Mouse (Mus musculus) thymus, adult 2 months (tissue): ENCODE results near the gene Celsr3. TPM values are rescaled to one million over a fixed set of nuclear protein-coding genes. Genes with fewer than 3 reads are reported as not detected.

Experiments used
- DNase-seq: peaks from one replicate; pipeline ENCODE4 v3.0.0; 2021
- H3K27ac ChIP-seq: fragments of 200-500 bp; 2 replicates; pipeline ENCODE4 v1.5.1; 2012; ENCODE audit warnings: low read length, control low read depth; ENCODE audit not compliant: control insufficient read depth, insufficient read depth
- H3K27me3 ChIP-seq: fragments of 200-500 bp; 2 replicates; pipeline ENCODE4 v1.6.1; 2012; ENCODE audit warnings: mild to moderate bottlenecking, low read length, moderate library complexity, mixed read lengths; ENCODE audit not compliant: control insufficient read depth, insufficient read depth
- H3K36me3 ChIP-seq: fragments of 200-500 bp; 2 replicates; pipeline ENCODE4 v1.6.1; 2012; ENCODE audit warnings: mild to moderate bottlenecking, low read length, moderate library complexity; ENCODE audit not compliant: control insufficient read depth, insufficient read depth
- H3K4me1 ChIP-seq: fragments of 200-500 bp; replicated peaks from 2 replicates; pipeline ENCODE4 v1.6.1; 2012; ENCODE audit warnings: low read length; ENCODE audit not compliant: control insufficient read depth, insufficient read depth
- H3K4me3 ChIP-seq: fragments of 200-500 bp; 2 replicates; pipeline ENCODE4 v1.5.1; 2012; ENCODE audit warnings: mild to moderate bottlenecking, low read length, control low read depth, moderate library complexity; ENCODE audit not compliant: control insufficient read depth, insufficient read depth
- CTCF ChIP-seq: fragments of 200-500 bp; IDR thresholded peaks from 2 replicates; pipeline ENCODE4 v1.5.1; 2012; ENCODE audit warnings: mild to moderate bottlenecking, control low read depth, low read length, moderate library complexity, borderline replicate concordance; ENCODE audit not compliant: control insufficient read depth, poor library complexity, insufficient read depth; ENCODE audit errors: extremely low read depth
- POLR2A ChIP-seq: fragments of 200-500 bp; IDR thresholded peaks from 2 replicates; pipeline ENCODE4 v1.6.1; 2012; ENCODE audit warnings: mild to moderate bottlenecking, low read length, control low read depth, moderate library complexity; ENCODE audit not compliant: control insufficient read depth, poor library complexity, insufficient read depth; ENCODE audit errors: extremely low read depth
- WGBS: fragments of 180-500 bp; shearing (Covaris S2); methylation state at CpG from one replicate; pipeline ENCODE4 v1.1.7; 2018; 5-methylcytosine and 5-hydroxymethylcytosine counted together
- polyA plus RNA-seq: library from polyadenylated mRNA; depleted of rRNA; stranded (reverse); fragments of >200 nt; gene quantifications from 2 replicates; pipeline ENCODE4 v1.2.3, GENCODE M21; 2012

Gene Celsr3
- polyA plus RNA-seq, 1 experiment, result 0.26 TPM

DNA sequence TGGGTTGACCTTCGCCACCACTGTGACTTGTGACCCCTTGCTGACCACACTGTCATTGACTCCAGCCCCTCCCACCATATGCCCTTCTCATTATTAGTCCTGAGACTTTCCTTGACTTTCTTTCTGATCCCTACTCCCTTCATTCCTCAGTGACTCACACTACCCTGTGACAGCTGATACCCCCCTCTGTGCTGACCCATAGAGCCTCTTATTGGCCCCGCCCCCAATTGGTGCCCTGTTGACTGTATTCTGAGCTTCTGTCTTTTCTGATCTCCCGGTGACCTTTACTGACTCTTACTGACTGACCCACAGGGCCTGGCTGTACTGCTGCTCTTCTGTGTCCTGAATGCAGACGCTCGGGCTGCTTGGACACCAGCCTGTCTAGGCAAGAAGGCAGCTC is 19.3 kb downstream of the Celsr3 start:
- Histone ChIP-seq H3K27me3 (no peaks in the 10 kb centered on the region), H3K27ac (no peak overlapping the region), H3K4me1 (no peaks in the 10 kb centered on the region), H3K36me3 (no peaks in the 10 kb centered on the region), H3K4me3 (no peak overlapping the region)
- no peak for DNase-seq
- TF ChIP-seq CTCF (no peak), POLR2A (no peak)
- 87% methylated on average over 5 of the region's 5 CpGs for WGBS

GRCm38 (mm10) chr9:108847374-108847773 is 21.3 kb downstream of the Celsr3 start:
- no peak for DNase-seq
- Histone ChIP-seq H3K27me3 (no peaks in the 10 kb centered on the region), H3K27ac (no peak overlapping the region), H3K4me3 (no peak overlapping the region), H3K36me3 (no peaks in the 10 kb centered on the region), H3K4me1 (no peaks in the 10 kb centered on the region)
- 86% methylated on average over 4 of the region's 4 CpGs for WGBS
- TF ChIP-seq CTCF, result no peak
- no peak for TF ChIP-seq POLR2A

DNA sequence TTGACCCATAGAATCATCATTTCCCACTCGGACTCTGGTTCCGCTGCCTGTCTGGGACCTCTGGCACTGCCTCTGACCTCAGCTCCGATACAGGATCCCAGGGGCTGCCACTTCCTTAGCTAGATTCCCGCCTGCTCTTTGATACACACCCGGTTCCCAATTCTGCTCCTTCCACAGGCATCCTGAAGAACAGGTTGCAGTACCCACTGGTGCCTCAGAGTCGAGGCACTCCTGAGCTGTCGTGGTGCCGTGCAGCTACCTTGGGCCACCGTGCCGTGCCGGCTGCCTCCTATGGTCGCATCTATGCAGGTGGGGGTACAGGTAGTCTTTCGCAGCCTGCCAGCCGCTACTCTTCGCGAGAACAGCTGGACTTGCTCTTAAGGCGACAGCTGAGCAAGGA is 22.3 kb downstream of the Celsr3 start:
- H3K27me3 ChIP-seq, result no peaks in the 10 kb centered on the region
- no peak for DNase-seq
- H3K4me1 ChIP-seq, result peaks cover under 1% of the 10 kb centered on the region
- TF ChIP-seq POLR2A (no peak), CTCF (no peak)
- H3K36me3 ChIP-seq, result no peaks in the 10 kb centered on the region
- H3K4me3 ChIP-seq, result no peak overlapping the region
- no peak overlapping the region for H3K27ac ChIP-seq
- WGBS, result 82% methylated on average over 17 of the region's 17 CpGs

- H3K4me3 ChIP-seq, result peak within 1 kb of the TSS; percentile 90
- peaks cover 4% of the 10 kb centered on the region for H3K4me1 ChIP-seq
- no peaks in the 10 kb centered on the region for H3K27me3 ChIP-seq
Measured at GRCm38 (mm10) chr9:108852976-108853375, 26.9 kb downstream of the Celsr3 start, which contains the start of gene Slc26a6. Gene Slc26a6, plus strand, starts transcription at chr9:108853283.

DNA sequence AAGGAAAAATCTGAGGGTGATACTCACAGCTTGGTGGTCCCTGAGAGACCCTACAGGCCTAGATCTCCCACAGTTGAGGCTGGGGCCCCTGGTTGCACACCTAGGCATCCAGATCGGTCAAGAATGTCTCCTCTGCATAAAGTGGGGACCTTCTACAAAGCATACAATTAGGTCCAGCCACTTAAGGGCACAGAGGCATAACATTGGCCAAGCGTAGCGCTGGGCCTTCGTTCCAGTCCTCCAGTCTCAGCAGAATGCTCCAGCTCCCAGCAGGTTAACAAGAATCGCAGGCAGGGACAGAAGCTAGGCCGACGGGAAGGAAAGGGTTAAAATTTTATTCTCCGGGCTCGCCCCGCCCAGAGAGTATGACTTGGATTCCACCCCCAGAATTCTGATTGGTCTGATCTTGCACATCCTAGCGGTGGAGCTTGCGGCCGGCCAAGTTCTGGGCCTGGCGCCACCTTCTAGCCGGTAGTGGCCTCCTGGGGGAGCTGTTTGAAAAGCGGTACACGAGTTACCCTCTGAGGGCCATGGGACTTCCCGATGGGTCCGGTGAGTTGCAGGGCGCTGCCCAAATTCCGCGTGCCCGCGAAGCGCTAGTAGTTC is 27.6 kb downstream of the Celsr3 start:
- peaks cover 4% of the 10 kb centered on the region for H3K4me1 ChIP-seq
- peak; percentile 36; the same call in 1 of the 2 replicates for TF ChIP-seq POLR2A
- TF ChIP-seq CTCF, result peak; percentile 78
- DNase-seq, result peak; percentile 87
- peak overlapping the region; percentile 90 for H3K4me3 ChIP-seq
- H3K36me3 ChIP-seq, result no peaks in the 10 kb centered on the region
- no peaks in the 10 kb centered on the region for H3K27me3 ChIP-seq
- 4% methylated on average over 25 of the region's 25 CpGs for WGBS
- H3K27ac ChIP-seq, result peak overlapping the region; percentile 17; the same call in 1 of the 2 replicates

More at GRCm38 (mm10) chr9:108852976-108853375, 26.9 kb downstream of the Celsr3 start, which contains the start of gene Slc26a6:
- Histone ChIP-seq H3K27ac (peak within 1 kb of the TSS; percentile 17; the same call in 1 of the 2 replicates), H3K36me3 (no peaks in the 10 kb centered on the region)
- 95% methylated on average over 3 of the region's 3 CpGs for WGBS
- DNase-seq, result no peak
- TF ChIP-seq POLR2A, result no peak
- TF ChIP-seq CTCF, result no peak

DNA sequence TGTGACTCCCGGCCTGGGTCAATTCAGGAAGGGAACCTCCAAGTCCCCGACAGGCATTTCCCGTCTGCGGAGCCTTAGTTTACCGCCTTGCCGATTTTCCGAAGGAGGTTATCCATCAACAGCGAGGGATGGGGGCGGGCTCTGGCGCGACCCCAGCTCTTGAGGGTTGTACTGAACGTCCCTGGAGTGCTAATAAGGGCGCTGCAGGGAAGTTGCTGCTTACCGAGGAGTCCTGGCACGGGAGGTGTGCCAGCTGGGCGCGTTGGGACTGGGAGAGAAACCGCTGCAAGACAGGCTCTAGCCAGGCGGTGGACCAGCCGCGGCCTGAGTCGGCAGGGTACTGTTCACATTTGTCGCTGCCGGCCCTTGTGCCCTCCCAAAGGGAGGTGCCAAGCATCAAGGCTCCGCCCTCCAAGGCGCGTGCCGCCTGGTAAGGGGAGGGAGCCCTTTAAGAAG is 28.1 kb downstream of the Celsr3 start:
- H3K27me3 ChIP-seq, result no peaks in the 10 kb centered on the region
- WGBS, result under 1% methylated on average over 28 of the region's 28 CpGs
- H3K36me3 ChIP-seq, result no peaks in the 10 kb centered on the region
- TF ChIP-seq POLR2A (peak; percentile 39), CTCF (no peak)
- peak; percentile 86 for DNase-seq
- H3K27ac ChIP-seq, result peak overlapping the region; percentile 17; the same call in 1 of the 2 replicates
- H3K4me3 ChIP-seq, result peak overlapping the region; percentile 90
- H3K4me1 ChIP-seq, result peaks cover 4% of the 10 kb centered on the region
